Mouse (Mus musculus) thymus, postnatal 0 days (tissue): Measurements from ENCODE around the gene Gng12. TPM values are rescaled to one million over a fixed set of nuclear protein-coding genes. Genes with fewer than 3 reads are reported as not detected.
"Not testable (repeated sequence)": the region's sequence is repeated elsewhere in the genome, so short reads cannot be mapped to it uniquely, and the experiment has no call there.

Experiments used
- DNase-seq: peaks from one replicate; pipeline ENCODE4 v3.0.0-alpha.2; 2015; ENCODE audit warnings: low spot score
- polyA plus RNA-seq: library from polyadenylated mRNA; unstranded; fragments of >200 nt; fragmentation: Nextera tagmentation; extraction: Ambion mirVana; gene quantifications from 2 replicates; pipeline ENCODE4 v1.2.1, GENCODE M21; 2015

Gng12 gene
- polyA plus RNA-seq, 1 experiment from 2014 or later: 34.5 TPM

DNA sequence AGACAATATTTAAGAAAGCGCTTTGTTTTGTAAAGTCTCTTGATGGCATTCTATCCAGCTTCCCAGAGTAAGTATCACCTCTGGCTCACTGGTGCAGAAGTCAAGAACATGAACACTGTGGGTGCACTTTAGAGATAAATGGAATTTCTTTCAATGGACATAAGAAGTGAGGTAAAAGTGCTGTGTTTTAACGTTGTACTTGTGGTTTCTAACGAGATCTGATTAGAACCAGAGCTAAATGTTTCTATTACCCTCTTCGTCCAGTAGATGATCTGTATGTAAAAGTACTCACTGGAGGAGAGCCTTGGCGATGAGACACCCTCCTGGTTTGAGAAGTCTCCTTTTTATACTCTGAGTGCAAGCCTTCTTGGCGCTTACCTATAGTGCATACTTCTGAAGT lies 92.8 kb downstream of the Gng12 start:
- no peak for DNase-seq

DNA sequence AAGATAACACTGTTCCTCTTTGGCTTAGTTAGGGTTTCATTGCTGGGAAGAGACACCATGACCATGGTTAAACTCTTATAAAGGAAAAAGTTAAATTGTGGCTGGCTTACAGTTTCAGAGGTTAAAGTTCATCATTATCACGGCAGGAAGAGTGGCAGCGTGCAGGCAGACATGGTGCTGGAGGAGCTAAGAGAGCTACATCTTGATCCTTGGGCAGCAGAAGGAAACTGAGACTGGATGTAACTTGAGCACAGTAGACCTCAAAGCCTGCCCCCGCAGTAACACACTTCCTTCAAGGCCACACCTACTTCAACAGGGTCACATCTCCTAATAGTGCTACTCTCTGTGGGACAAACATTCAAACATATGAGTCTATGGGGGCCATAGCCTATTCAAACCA lies 93.3 kb downstream of the Gng12 start:
- no peak for DNase-seq

- DNase-seq: no peak
These were observed 96.0 kb downstream of the Gng12 start for GRCm38 (mm10) chr6:66992232-66992631.

DNA sequence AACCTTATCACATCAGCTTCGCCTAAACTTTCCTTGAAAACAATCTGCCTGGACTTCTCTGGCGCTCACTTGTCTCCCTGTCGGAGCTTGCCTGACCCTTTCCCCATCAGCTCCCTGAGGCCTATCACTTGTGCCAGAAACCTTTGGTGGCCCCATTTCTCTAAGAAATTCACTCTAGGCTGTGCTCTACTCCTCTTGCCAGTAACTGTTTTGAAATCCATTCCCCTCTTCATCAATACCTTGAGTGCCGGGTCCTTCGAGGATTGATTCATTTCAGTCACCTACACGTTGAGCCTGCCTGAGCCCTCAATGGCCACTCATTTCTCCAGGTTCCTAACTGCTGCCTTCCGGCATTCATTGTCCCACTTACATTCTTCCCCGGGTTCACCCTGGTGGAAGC lies 96.6 kb downstream of the Gng12 start:
- DNase-seq: no peak

GRCm38 (mm10) chr6:66994981-66995380 lies 98.8 kb downstream of the Gng12 start:
- no peak for DNase-seq

GRCm38 (mm10) chr6:66995825-66996224 lies 99.6 kb downstream of the Gng12 start:
- no peak for DNase-seq

DNA sequence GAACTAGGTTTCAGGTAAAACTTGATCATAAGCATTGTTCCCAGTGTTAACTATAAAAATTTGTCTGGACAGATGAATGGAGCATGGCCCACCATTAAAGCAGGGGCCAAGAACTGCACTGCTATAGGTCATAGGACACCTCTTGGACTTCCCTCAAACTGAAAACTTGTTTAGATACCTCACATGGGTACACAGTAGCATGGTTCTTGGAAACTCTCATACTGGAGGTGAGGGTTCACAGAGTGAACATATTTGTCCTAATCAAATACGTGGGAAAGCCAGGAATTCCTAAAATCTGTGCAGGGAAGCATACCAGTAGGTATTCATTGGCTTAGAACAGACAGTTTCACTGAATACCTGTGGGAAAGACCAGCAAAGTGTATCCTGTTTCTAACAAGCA lies 100.1 kb downstream of the Gng12 start:
- no peak for DNase-seq

GRCm38 (mm10) chr6:66998645-66999044 lies 102.4 kb downstream of the Gng12 start:
- no peak for DNase-seq

DNA sequence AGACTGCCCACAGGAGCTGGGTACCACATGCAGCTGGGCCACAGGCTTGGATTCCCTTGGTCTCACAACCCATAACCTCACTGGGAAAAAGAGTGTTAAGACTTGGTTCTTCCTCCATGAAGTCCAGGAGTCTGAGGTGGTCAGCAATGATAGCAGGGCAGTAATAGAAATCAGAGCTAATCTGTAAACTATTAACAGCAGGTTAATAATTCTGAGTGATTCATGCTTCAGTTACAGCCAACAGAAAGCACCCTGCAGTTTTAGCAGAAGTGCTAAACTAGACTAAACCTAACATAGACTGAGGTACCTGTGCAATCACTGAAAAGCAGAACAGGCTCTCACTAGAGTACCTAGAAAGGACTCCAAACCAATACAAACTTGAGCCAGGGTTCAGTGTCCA lies 103.6 kb downstream of the Gng12 start:
- DNase-seq: no peak

GRCm38 (mm10) chr6:67009888-67010287 lies 113.7 kb downstream of the Gng12 start:
- DNase-seq: no peak

- no peak for DNase-seq
These were observed 114.4 kb downstream of the Gng12 start for GRCm38 (mm10) chr6:67010370-67011216.

GRCm38 (mm10) chr6:67011217-67011518 lies 115.0 kb downstream of the Gng12 start:
- no peak for DNase-seq

- no peak for DNase-seq
These were observed 117.2 kb downstream of the Gng12 start for GRCm38 (mm10) chr6:67013293-67013948.

DNA sequence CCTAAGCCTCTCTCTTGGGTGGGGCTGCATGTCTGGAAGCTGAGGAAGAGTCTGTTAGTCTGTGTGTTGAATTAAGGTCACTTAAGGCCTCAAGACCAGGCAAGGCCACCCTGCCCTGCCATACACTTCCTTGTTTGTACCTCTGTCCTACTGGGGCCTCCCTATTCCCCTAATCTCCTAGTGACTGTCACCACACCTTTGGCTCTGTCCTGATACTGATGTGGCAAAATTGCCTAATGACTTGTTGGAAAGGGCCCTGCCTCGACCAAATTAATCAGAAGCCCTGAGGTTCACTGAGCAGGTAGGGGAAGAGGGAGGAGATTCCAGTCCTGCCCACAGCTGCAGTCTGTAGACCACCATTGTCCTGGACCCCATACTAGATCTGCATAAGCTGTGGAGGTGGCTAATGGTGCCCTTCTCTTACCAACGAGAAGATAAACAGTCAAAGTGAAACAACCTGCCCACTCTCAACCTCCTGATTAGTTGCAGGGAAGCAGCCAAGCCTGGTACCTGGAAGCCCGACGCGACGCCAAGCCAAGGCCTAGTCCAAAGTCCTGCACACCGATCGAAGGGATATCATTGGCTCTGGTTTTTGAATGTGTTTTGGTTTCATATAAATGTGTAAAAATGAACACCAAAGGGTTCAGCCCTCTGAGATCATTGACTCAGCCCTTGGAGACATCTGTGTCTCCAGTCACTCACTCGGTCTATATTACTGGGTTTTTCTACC lies 117.9 kb downstream of the Gng12 start:
- DNase-seq: no peak

GRCm38 (mm10) chr6:67014679-67015075 lies 118.5 kb downstream of the Gng12 start:
- no peak for DNase-seq

DNA sequence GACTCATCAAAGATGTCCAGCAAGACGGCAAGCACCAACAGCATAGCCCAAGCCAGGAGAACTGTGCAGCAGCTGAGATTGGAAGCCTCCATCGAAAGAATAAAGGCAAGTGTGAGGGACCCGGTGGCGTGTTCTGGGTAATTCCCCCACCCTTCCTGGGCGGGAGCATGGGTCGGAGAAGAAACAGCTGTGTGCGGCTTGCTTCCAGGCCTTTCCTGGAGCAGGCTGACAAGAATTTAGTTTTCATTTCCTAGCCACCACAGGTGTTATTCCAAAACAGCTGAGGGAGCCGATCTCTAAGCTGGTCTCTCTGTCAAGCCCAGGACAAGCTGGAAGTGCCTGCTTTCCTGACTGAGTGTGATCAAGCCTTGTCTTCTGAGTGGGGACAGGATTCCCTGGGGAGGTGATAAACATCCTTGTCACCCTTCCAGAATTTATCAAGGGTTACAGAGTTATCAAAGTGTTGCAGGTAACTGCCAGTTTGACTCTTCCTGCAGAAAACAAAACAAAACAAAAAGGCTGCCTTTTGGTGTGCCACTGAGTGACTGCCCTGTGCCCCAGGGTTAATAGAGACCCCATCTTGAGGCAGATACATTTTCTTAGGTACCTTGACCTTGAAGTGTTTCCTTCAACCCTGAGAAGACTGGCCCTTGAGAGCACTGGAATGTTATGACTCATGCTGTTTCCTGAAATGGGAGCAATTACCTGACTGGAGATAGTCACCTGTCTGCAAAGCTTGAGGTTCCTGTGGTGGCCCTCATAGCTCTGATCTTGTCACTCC lies 119.7 kb downstream of the Gng12 start:
- no peak for DNase-seq

DNA sequence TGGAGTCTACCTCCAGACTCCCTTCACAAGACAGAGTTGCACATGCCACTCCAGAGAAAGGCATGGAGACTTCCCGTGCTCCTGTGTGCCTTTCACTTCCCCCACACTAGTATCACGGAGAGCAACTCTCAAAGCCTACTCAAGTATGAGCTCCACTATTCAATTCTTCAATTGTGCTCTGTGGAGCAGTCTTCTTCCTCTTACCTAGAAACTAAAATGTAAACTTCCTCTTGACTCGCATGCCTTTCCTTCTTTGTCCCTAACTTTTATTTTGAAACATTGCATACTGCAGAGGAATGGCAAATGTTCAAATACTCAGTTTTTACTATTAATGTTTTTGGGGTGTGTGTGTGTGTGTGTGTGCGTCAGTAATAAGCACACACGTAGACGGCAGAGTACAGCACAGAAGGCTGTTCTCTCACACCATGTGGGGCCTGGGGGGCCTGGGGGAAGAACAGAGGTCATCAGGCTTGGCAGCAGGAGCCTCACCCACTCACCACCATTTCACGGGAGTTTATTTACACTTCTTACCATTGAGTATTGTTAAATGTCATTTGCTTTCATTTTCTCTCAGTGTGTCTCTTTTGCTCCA lies 120.4 kb downstream of the Gng12 start:
- no peak for DNase-seq

- DNase-seq: no peak
These were observed 122.2 kb downstream of the Gng12 start for GRCm38 (mm10) chr6:67018365-67018764.

GRCm38 (mm10) chr6:67019001-67019400 lies 122.8 kb downstream of the Gng12 start:
- DNase-seq: not testable (repeated sequence)

DNA sequence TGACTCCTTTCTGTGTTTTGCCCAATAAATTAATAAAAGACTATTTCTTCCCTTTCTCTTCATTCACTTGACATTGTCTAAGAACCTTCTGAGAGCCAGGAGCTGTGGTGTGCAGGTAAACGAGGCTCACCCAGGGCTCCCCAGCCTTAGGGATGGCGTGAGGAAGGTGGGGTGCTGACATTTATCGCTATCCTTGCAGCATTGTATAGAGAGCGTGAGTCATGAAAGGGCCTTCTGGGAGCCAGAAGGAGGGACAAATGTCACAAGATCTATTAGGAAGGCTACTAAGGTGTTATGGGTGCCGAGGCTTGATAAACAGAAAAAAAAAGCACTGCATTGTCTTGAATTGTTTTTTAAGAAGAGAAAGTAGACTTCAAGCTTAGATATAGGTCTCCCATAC lies 125.1 kb downstream of the Gng12 start:
- DNase-seq: no peak

DNA sequence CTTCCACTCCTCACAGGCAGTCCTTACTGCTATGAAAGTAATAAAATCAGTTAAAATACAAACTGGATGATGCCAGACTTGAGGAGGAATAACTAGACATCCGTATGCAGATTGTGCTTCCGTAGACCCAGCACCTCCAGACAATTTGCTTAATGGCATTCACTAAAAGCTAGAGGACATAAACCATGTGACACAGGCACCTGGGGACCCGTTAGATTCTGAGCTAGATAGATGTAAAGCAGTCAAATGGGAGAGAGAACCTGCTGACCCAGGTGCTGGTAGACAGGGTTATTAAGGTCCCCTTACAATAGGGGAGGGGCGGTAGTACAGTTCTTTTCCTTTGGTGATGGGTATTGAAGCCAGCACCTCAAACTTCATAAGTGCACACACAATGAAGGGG lies 127.5 kb downstream of the Gng12 start:
- DNase-seq: no peak
